Mouse (Mus musculus): ENCODE measurements around the gene Isoc2a.

DNA sequence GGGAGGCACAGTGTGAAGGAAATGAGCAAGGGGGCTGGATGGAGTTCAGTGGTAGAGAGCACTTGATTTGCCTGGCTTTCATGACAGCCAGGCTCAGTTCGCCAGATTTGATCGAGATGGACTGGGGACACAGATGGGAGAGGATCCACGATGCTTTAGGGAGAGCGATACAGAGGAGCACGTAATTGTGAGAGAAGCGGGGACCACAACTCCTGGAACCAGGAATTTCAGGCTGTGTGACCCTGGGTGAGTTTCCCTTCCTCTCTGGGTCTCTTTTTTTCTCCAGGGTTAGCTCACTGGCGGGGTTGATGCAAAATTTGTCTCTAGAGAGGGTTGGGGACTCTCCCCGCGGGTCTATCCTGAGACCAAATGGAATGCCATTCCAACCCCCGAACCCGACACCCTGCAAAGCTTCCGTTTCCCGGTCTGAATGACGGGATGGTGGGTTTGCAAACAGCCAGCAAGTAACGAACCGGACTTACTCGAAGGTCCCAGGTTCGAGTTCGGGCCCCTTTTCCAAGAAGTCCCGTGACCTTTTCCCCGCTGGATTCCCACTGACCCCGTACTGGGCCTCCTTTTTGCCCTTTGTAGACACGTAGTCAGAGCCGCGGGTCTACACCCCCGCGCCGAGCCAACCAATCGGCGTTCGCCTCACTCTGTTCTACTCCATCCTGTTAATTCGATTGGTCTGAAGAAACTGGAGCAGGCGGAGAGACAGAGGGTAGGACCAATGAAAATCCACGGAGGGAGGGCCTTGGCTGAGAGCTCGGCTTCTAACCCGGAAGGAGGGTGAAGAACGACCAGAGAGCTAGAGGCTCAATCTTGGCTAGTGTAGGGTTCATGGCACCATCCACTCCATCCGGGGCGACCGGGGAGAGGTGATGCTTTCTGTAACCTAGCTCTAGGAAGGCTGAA is 11.1 kb upstream of the Isoc2a start:
- TF ChIP-seq CTCF (IDR thresholded peaks at IDR 0.05; ENCODE audit: low read depth, low read length) (no peak), EP300 (IDR thresholded peaks at IDR 0.05; ENCODE audit: insufficient read depth, low read depth, low read length) (no peak), POLR2A (IDR thresholded peaks at IDR 0.05; ENCODE audit: insufficient read depth, low read length) (peak; percentile 80)
